Mouse (Mus musculus) brain, adult 2 months (tissue): ENCODE data around the gene Olfr1231.

Source experiments
- DNase-seq: peaks from one replicate; pipeline ENCODE4 v3.0.0; 2011; ENCODE audit warnings: low read depth, low spot score

Gene Olfr1231

GRCm38 (mm10) chr2:89306974-89307373, at the start of gene Olfr1231:
Olfr1231 (minus strand) TSS chr2:89307074.
- peak; percentile 1 for DNase-seq

DNA sequence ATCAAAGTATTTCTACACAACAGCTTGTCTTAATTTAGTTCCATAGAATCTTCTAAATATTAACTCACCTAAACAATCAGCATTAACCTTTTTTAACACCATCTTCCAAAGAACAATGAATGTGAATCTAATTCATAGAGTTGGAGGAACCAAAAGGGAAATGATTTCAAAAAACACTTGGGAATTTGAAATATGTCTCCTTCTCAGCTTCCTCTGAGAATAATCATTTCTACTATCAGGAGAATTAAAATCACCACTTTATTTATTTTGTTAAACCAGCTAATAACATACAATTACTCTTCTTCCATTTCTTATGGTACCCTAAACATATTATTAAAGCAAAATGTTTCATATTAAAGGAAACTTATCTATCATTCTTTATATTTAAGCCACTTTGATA, 35.4 kb upstream of the Olfr1231 start, which contains the start of gene Olfr1233:
Gene Olfr1233 (minus strand): TSS at position 101 of the 400 bp plus-strand sequence.
- DNase-seq: no peak

- no peak for DNase-seq
These were observed 22.7 kb upstream of the Olfr1231 start, which contains the start of gene Olfr1232 for GRCm38 (mm10) chr2:89329575-89329974. Olfr1232 (minus strand) TSS chr2:89329675.

GRCm38 (mm10) chr2:89297168-89297567, 9.7 kb downstream of the Olfr1231 start, which contains the start of gene Olfr1230:
Olfr1230 (minus strand) TSS chr2:89297268.
- no peak for DNase-seq

DNA sequence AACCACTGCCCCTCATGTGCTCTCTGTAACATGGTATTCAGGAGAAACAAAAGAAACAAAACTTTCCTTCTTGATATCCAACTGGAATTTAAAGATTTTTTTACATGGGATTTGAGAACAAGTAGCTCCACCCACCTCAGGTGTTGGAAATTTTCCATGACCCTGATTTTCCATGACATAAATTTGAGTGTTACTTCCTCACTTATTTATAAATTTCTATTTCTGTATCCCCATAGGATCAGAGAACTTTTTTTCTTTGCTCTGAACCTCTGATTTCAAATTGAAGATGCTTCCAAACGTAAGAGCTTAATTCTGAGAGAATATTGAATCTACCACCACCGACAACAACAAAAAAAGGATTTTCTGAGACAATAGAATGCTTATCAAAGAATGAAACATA, 19.0 kb downstream of the Olfr1231 start, which contains the start of gene Olfr1229:
Gene Olfr1229 (minus strand): TSS at position 101 of the 400 bp plus-strand sequence.
- DNase-seq: no peak

DNA sequence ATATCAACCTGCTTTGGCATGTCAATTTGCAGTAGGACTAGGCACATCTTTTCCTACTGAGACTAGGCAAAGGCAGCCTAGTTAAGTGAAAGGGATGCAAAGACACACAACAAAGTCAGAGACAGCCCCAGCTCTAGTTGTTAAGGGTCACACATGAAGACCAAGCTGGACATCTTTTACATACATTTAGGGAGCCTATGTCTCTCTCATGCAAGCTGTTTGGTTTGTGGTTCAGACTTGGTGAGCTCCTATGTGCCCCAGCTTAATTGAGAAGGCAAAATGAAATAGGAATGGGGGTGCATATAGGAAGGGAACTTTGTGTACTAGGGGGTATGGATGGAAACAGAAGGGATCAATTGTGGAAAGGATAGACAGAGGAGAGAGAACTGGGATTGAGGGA, 52.9 kb downstream of the Olfr1231 start, which contains the start of gene Olfr1228:
Gene Olfr1228 (minus strand): TSS at position 101 of the 400 bp plus-strand sequence.
- no peak for DNase-seq
